Mouse (Mus musculus) spleen, adult 18-20 months (tissue): ENCODE measurements around the gene Olfr639.
"Not testable (repeated sequence)": the region's sequence is repeated elsewhere in the genome, so short reads cannot be mapped to it uniquely, and the experiment has no call there.

Experiments used
- DNase-seq, 2 experiments: peaks; one replicate each; pipeline ENCODE4 v3.0.0; 2022; ENCODE audit warnings: mixed read lengths in 2 of 2

Gene Olfr639

GRCm38 (mm10) chr7:104017203-104017602 lies at the start of gene Olfr639:
Olfr639 (minus strand) TSS chr7:104017303.
- DNase-seq, result no peak

- DNase-seq, result no peak
Observed at GRCm38 (mm10) chr7:104061345-104061744, 44.2 kb upstream of the Olfr639 start, which contains the start of gene 4930516K23Rik. 4930516K23Rik (minus strand) TSS chr7:104061445.

DNA sequence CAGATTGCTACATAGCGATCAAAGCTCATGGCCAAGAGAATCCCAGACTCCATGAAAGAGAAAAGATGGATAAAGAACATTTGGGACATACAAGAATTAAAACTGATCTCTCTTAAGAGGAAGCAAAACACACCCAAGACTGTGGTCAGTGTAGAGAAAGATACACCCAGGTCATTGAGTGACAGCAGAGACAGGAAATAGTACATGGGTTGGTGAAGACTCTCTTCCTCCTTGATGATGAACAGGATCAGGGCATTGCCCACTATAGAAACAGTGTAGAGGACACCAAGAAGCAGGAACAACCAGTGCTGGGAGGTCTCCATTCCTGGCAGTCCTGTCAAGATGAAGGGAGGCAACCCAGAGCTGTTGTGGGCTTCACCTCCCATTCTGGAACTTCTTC lies 42.1 kb upstream of the Olfr639 start:
- no peak for DNase-seq

DNA sequence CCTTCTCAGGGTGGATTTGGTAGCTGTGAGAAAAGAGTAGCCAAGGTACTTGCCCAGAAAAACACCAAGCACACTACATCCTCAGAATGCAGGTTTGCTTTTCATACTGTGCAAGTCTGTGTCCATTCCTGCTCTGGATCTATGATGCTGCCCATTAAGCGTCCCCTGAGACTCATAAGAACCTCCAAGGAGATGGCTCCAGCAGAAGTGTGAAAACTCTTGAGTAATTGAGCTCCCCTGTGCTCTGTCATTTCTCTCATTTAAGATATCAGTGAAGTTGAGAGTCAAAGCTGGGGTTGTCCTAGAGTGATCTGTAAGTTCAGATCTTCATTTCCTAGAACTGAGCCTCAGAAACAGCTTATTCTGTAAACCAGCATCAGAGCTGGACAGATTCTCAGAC lies 35.5 kb upstream of the Olfr639 start, which contains the start of gene Olfr642:
Olfr642 (minus strand) TSS at position 101 of the 400 bp plus-strand sequence.
- no peak for DNase-seq

- no peak for DNase-seq
Observed at GRCm38 (mm10) chr7:104050745-104051144, 33.6 kb upstream of the Olfr639 start.

- no peak for DNase-seq
Observed at GRCm38 (mm10) chr7:104035145-104035544, 18.0 kb upstream of the Olfr639 start, which contains the start of gene Olfr641. Olfr641 (plus strand) TSS chr7:104035445.

GRCm38 (mm10) chr7:104026978-104027377 lies 9.9 kb upstream of the Olfr639 start:
- DNase-seq, result no peak

- no peak for DNase-seq
Observed at GRCm38 (mm10) chr7:104025473-104025872, 8.4 kb upstream of the Olfr639 start, which contains the start of gene Olfr640. Olfr640 (minus strand) TSS chr7:104025573.

- no peak for DNase-seq
Observed at GRCm38 (mm10) chr7:104021651-104022050, 4.5 kb upstream of the Olfr639 start.

DNA sequence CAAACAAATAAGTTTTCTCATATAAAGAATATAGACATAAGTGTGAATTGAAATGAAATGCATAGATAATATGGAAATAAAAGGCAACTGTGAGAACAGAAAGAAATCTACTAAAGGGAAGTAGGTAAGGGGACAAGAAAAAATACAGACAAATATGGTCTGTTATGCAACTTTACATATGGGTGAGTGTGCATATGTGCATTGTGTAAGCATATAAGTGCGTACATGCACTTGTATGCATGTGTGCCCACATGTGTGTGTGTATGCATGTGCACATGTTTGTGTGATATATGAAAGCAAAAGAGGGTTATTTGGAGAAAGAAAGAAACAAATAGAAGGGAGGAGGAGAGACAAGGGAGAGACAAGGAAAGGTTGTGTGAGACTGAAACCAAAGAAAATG lies 1.9 kb upstream of the Olfr639 start:
- no peak for DNase-seq

DNA sequence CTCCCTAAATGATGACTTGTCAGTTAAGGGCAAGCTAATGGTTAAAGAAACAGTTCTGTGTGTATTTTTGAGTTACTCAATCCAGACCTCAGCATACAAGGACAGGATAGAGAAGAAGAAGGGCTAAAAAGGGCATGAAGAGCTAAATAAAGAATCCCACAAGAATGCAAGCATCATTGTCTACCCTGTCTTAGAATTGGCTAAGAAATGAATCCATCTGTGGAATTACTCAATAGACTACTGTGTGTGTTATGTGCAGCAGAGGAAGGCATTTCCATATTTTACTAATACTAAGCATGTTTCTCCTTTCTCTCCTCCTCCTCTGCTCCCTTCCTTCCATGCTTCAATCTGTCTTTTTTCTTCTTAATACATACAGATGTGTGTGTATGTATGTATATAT lies 18.0 kb downstream of the Olfr639 start:
- no peak for DNase-seq

GRCm38 (mm10) chr7:103998446-103998845 lies 18.7 kb downstream of the Olfr639 start, which contains the start of gene Olfr638:
Olfr638 (plus strand) TSS chr7:103998746.
- no peak for DNase-seq

- no peak for DNase-seq
Observed at GRCm38 (mm10) chr7:103971782-103972181, 45.3 kb downstream of the Olfr639 start.

GRCm38 (mm10) chr7:103970852-103971251 lies 46.3 kb downstream of the Olfr639 start, which contains the start of gene Olfr635:
Olfr635 (plus strand) TSS chr7:103971152.
- no peak for DNase-seq

- not testable (repeated sequence) for DNase-seq
Observed at GRCm38 (mm10) chr7:103966873-103967272, 50.2 kb downstream of the Olfr639 start.
